Mouse (Mus musculus) urinary bladder, postnatal 0 days (tissue): ENCODE measurements around the gene Fah. TPM values are rescaled to one million over a fixed set of nuclear protein-coding genes. Genes with fewer than 3 reads are reported as not detected.

Experiments used
- polyA plus RNA-seq: library from polyadenylated mRNA; unstranded; fragments of >200 nt; fragmentation: Nextera tagmentation; extraction: Ambion mirVana; gene quantifications from 2 replicates; pipeline ENCODE4 v1.2.1, GENCODE M21; 2015

The Fah gene
- 14.7 and 17.7 TPM in 2 replicates for polyA plus RNA-seq

DNA sequence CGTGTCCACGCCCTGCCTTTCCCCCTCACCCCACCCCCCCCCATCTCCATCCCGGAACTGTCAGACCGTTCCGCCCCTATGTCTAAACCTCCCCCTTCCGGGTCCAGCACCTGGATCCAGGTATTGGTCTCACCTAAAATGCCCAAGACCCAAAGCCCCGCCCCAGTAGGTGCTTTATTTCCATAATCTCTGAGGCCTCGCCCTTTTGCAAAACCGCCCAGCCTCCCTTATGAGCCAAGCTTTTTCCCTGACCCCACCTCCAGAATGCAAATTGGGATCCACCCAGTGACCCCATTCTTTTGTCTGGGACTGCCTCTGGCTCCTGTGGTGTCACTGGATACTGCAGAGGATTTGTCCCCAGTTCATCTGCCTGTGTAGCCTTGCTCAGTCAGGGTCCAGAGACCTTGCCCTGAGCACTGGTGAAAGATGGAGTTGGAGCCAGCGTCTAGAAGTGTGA lies at the start of gene Fah:
Fah (minus strand) TSS at position 430 of the 457 bp plus-strand sequence.

Other genes starting within 250 kb of the Fah start
- gene Arnt2, start 196.5 kb downstream of the Fah start, polyA plus RNA-seq = 0.54 and 0.87 TPM in 2 replicates
- 0.25 and 0.42 TPM in 2 replicates for gene Gm2115, start 77.8 kb downstream of the Fah start, polyA plus RNA-seq
- gene Zfand6, start 83.2 kb upstream of the Fah start, polyA plus RNA-seq = 114 and 124 TPM in 2 replicates
- not detected in 2 replicates for gene Olfr291, start 246.8 kb upstream of the Fah start, polyA plus RNA-seq